Mouse (Mus musculus): ENCODE data around the gene Pou1f1. TPM values are rescaled to one million over a fixed set of nuclear protein-coding genes. Genes with fewer than 3 reads are reported as not detected.

Pou1f1 gene
- polyA plus RNA-seq (2017; shearing (Covaris generic)): 0.14 TPM

DNA sequence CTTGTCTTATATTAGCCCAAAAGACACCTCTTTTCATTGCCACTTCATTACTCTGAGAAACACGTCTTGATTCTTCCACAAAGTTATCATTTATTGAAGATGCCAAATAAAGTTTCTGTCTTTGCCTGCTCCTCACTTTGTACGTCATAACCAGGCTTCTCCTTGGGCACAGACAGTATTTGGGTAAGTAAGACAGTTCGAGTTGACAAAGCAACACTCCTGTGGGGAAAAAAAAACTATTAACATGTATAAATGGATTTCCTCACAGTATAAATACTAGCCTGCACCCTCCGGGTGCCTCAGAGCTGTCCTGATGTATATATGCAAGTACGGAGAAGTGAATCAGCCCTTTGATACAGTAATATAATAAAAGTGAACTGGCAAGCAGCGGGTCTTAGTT is at the start of gene Pou1f1:
Gene Pou1f1 (plus strand): TSS at position 301 of the 400 bp plus-strand sequence.

GRCm38 (mm10) chr16:65561963-65562863 is 41.9 kb downstream of the Pou1f1 start, which contains the start of gene Chmp2b:
Chmp2b (minus strand) TSS chr16:65562726.

Other genes with a start within 250 kb of the Pou1f1 start
- 36.8 TPM for gene Chmp2b, start 42.2 kb downstream of the Pou1f1 start, polyA plus RNA-seq (2017; shearing (Covaris generic))